Mouse (Mus musculus): ENCODE measurements around the gene Nhlrc3.

Gene Nhlrc3

DNA sequence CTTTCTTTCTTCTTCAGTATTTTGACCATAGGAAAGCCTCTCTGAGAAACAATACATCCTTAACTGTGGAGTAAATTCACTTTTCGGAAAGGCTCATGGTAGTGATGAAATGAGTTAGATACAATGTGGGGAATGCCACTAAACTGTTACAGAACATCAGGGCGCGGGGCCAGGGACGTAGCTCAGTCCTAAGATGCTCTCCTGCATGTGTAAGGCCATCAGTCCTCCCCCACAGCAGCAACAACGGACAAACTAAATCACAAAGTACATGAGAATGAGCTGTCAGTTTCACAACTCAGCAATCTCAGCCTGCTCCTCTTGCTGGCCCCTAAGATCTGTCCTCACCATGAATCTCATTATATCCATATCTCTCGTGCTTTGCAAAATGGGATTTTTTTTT, 8.6 kb downstream of the Nhlrc3 start:
- DNase-seq (ENCODE audit: low spot score): no peak

DNA sequence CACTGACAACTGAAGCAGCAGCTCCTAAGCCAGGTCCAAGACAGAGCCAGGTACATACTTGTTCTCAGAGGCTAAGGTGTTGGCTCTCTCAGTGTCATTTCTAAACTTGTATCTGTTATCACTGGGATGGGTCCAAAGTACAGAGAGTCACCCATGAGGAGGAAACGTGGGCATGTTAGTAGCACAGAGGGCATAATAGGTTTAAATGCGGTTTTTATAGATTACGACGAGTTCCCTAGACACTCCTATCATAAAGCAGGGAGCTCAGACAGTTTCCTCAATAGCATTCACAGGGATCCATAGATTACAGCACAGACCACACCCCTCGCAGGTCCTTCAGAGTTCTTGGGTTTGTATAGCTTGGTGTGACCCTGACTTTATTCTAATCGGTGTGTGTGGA, 9.1 kb downstream of the Nhlrc3 start:
- DNase-seq (ENCODE audit: low spot score): no peak

DNA sequence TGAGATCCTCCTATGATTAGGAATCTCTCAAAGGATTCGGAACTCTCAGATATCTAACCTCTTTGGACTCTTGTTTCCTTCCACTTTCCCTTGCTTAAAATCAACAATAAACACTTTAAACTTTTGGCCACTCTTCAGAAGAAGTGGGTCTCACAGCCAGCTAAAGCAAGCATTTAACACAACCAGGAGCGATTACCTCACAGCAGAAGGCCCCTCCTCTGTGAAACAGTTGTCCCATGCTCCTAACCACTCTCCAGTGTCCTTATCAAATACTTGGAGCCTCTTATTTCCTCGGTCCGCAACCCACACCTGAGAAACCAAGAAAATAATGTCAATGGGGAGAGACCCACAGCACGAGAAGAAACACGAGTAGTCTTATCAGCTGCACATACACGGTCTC, 9.8 kb downstream of the Nhlrc3 start:
- DNase-seq (ENCODE audit: low spot score): no peak

DNA sequence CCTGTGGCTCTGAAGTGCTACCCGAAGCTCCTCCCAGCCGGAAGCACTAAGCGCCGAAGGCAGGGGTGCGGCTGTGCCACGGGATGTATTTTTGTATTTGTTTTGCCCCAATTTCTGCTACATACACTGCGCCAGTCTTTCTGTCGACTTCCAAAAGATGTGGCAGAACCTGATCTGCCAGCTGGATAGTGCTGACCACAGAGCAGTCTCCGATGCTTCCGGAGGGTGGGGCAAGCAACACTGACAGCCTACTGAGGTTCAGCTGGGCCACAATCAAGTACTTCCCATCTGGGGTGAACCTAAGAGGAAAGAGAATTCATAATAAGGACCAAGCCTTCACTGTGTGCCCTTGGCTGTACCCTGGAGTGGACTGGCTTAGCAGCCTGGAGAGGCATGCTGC, 10.8 kb downstream of the Nhlrc3 start:
- DNase-seq (ENCODE audit: low spot score): no peak

DNA sequence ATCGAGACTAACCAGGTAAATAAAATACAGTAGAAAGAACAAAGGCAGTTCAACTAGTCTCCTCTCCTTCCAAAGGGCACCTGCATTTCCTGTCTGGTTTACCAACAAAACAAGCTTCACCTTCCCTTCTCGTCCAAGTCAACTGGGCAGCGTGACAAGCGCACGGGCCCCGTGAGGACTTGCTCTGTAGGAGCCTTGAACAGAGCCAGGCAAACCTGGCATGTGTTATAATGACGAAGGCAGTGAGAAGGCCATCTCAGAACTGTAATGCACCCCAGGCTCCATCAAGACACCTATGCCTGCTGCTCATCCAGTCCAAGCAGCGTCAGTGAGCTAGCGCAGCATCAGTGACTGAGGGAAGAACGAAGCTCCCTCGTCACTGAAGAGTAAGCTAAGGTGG, 12.5 kb downstream of the Nhlrc3 start:
- no peak for DNase-seq (ENCODE audit: low spot score)

DNA sequence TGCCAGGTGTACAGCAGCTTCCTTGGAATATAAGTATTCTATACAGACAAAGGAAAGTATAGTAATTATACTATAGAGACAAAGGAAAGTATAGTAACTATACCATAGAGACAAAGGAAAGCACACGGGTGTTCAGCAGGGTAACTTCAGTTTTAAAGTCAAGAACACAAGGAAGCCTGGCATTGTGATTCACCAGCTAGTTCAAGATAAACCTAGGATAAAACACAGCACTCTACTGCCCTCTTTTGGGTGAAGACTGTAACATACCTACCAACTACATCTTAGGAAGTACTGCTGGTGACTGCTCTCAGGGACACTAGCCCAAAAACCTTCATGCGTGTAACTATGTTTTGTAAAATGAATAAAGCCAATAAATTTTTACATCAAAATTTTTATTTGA, 14.9 kb downstream of the Nhlrc3 start:
- no peak for DNase-seq (ENCODE audit: low spot score)

DNA sequence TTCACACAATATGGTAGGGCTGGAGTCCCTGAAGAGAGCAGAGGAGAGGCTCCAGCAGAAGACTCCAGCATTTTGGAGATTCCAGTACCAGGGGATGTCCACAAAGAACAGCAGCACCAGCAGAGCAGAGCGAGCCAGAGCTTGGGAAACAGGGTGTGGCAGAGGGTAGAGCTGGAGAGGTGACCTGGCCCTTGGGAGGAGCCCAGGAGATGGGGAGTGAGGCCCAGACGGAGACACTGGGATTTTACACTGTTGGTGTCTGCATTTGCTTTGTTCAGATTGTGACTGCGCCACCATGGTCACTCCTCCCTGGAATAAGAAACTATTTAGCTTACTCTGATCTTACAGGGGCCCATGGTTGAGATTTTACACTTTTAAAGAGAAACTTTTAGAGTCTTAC, 16.3 kb downstream of the Nhlrc3 start:
- no peak for DNase-seq (ENCODE audit: low spot score)

DNA sequence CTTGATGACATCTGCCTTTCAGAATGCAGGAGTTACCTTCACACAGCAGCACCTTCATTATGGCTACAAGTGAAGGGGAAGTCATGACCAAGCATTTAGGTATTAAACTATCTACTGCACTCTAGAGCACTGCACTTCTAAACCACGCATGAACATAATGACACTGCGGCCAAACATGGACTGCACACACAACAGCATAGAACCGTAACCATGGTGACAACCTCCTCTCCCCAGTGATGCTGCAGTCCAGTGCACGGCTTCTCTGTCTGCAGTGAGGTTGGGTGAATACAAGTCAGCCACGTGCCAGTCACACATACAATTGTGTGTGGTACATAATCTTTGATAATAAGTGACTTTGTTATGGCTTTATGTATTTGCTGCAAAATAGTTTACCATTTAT, 17.6 kb downstream of the Nhlrc3 start:
- DNase-seq (ENCODE audit: low spot score): no peak

DNA sequence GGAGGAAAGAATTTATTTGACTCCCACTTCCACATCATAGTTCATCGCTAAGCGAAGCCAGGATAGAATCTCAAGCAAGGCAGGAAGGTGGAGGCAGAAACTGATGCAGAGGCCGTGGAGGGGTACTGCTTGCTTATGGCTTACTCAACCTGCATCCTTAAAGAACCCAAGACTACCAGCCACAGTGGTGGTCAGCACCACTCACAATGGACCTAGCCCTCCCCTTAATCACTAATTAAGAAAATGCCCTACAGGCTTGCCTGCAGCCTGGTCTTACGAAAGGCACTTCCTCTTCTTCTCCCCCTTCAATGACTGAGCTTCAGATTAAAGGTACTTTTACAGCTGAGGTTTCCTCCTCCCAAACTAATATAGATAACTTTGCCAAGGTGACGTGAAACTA, 26.6 kb downstream of the Nhlrc3 start:
- no peak for DNase-seq (ENCODE audit: low spot score)

DNA sequence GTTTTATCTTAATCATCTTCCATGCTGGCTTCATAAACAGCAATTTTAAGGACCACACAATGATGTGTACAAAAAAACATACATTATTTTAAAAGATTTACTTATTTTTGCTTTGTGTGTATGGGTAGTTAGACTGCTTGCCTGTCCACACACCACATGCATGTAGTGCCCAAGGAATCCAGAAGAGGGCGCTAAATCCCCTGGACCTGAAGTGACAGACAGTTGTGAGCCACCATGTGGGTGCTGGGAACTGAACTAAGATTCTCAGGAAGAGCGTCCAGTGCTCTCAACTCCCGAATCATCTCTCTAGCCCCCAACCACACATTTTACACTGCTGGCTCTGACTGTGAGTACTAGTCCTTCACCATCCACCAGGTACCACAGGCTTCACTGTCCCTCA, 28.5 kb downstream of the Nhlrc3 start:
- DNase-seq (ENCODE audit: low spot score): no peak

DNA sequence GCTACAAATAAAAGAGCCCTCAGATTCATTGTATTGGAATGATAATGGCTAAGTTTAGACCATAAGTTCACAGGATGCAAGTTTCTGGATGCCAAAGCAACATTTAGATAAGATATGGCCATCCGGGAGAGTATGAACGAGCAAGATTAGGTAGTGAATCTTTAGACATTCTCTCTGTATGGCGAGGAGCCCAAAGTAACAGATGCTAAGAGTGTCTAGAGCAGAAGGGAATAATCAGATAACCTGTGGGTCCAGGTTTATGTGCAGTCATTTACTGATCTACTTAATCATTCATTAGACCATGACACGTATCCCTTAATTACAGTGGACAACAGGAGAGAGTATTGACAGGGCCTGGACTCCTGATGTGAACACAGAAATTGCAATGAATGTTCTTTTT, 39.6 kb downstream of the Nhlrc3 start:
- DNase-seq (ENCODE audit: low spot score): no peak

DNA sequence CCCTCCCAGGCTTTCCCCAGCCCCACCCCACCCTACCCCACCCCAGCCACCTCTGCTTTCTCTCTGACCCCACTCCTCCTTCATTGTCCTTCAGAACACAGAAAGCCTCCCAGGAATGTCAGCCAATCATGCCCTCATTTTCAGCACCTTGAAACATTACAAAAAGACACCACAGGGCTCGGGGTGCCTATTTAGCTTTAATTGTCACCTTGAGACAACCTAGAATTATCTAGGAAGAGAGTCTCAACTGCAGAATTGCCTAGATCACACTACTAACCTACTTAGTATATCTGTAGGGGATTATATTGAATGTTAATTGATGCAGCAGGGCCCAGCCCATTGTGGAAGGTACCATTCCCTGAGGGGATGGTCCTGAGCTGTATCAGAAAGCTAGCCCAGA, 40.4 kb downstream of the Nhlrc3 start:
- no peak for DNase-seq (ENCODE audit: low spot score)

DNA sequence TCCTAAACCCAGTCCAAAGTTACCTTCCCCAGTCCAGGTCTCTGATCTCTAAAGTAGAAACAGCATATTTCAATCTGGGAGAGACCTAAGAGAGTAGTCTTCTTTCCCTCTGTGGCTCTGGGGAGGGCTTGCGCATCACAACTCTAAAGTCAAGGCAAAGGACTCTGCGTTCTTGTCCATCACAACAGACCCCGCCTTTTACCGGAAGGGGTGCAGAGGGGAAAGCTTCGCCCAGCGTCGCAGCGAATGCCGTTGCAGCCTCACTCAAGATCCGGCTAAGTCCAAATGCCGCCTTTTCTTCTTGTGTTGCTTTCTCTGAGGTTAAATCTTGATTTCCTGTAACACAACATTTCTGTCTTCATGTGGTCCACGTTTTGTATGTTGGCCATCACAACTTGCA, 41.5 kb downstream of the Nhlrc3 start:
- DNase-seq (ENCODE audit: low spot score): no peak

DNA sequence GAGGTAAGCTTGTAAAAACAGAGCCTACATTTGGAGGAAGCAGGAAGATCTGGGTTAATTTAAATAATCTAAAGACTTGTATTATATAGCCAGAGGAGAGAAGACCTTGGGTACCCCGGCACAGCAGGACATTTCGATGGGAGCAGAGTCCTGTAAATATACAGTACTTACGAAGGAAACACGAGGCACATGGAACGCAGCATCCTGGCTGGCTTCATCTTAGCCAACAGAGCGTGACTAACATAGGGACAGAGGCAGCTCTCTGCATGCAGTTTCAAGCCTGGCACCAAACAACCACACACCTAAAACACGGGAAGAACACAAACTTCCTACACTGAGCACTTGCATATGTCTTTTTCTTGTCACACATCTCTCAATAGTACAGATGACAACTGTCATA, 45.4 kb downstream of the Nhlrc3 start:
- no peak for DNase-seq (ENCODE audit: low spot score)

DNA sequence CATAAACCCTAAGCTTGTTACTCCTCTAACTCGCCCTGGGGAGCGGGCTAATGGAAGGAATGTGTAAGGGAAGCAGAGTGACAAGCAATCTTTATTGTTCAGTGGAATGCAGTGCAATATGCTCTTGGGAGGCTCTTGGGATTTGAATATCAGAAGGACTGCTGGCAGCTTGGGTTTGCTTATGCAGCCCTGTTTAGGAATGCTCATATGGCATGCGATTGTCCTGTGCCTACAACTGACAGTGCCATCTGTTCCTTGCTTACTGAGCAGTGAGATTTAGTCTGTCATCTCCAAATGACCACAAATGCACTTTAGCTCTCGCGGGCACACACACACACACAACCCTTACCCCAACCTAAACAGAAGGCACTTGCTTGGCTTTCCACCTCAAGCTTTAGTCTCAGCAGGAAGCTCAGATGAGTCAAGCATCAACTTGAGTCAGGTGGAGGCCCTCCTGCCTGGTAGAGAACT, 47.1 kb downstream of the Nhlrc3 start:
- no peak for DNase-seq (ENCODE audit: low spot score)

DNA sequence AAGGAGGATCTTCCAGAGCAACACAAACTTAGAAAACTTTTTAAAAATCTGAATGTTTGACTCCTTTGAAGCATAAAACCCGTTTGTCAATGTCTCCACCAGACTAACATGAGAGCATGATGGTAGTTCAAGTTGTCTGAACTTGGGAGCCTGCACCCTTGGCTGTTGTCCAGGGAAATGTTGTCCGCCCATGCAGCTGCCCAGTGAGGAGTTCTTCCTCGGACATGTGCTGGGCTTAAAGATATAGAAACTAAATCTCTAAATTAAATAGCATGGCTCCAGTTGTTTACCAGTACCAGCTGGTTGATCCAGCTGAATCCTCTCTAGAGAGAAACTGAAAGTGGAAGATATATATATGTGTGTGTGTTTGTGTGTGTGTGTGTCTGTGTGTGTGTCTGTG, 49.2 kb downstream of the Nhlrc3 start:
- DNase-seq (ENCODE audit: low spot score): no peak

DNA sequence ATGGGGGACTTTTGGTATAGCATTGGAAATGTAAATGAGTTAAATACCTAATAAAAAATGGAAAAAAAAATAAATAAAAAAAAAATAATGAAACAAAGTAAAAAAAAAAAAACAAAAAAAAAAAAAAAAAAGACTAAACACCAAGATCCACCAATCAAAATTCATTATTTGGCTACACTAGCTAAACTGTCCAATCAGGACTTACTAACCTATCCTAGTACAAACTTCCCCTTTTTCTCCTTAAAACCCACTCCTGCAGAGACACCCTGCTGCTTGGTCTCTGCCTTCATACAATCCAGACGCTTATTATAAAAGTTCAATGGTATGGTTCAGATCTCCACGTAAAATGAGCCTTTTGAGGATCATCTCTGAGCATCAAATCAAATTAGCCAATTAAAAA, 49.7 kb downstream of the Nhlrc3 start:
- no peak for DNase-seq (ENCODE audit: low spot score)

DNA sequence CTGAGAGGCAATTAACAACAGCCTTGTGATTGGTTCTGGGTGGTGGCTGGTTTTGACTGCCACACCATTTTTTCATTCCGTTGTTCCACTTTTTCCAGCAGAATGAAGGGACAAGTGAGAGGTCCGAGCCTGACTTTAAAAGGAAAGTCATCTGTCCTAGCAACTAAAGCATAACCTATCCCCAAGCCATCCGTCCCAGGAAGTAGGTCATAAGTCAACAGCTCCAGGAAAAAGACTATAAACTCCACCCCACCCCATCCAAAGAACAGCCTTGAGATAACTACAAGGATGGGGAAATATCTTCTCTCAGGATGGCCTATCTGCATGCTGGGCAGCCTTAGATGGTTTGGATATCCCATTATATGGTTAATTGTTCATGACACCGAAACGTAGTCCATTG, 50.9 kb downstream of the Nhlrc3 start:
- DNase-seq (ENCODE audit: low spot score): no peak

DNA sequence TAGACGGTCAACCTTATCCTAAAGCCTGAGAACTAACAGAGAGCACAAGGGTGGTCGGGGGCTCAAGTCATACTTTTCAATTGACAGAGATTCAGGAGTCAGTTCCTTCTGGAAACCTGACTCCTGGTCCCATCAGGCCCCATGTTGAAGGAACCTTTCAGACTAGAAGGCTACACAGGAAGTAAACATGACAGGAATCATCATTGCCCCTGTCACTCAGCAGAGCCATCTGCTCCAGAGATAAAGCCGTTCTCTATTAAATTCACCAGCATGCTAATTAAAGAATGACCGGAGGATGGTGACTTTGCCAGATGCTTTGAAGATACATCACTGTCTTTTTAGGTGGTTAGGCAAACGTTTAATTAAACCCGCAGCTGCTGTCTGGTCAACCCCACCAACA, 53.1 kb downstream of the Nhlrc3 start:
- no peak for DNase-seq (ENCODE audit: low spot score)

DNA sequence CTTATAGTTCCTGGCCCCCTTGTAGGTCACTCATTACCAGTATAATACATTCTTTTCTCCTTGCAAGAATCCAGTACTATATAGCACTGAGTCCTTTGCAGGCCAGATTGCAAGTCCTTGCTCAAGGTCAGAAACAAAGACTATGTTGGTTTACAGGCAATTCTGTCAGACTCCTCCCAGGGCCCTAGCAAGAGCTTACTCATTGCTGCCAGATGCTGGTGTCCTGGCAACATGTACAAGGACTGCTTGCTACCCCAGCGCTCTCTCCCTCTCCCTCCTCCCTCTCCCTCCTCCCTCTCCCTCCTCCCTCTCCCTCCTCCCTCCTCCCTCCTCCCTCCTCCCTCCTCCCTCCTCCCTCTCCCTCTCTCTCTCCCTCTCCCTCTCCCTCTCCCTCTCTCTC, 56.0 kb downstream of the Nhlrc3 start:
- no peak for DNase-seq (ENCODE audit: low spot score)
